Mouse (Mus musculus) liver, embryonic 15.5 days (tissue): ENCODE data around the gene Pibf1. TPM values are rescaled to one million over a fixed set of nuclear protein-coding genes. Genes with fewer than 3 reads are reported as not detected.

ENCODE experiments used
- ATAC-seq: fragments of 200-750 bp; cut with Nextera tagmentation; 2 replicates; pipeline ENCODE4 v1.8.0; 2017; ENCODE audit warnings: moderate number of reproducible peaks, mild to moderate bottlenecking, moderate library complexity; ENCODE audit not compliant: insufficient read depth
- H3K27ac ChIP-seq: fragments of 300-500 bp; sonication (generic); replicated peaks from 2 replicates; pipeline ENCODE4 v1.5.1; 2015; ENCODE audit warnings: mild to moderate bottlenecking, inconsistent platforms
- H3K27me3 ChIP-seq: fragments of 300-500 bp; sonication (generic); 2 replicates; pipeline ENCODE4 v1.6.1; 2015; ENCODE audit warnings: mild to moderate bottlenecking, inconsistent platforms
- H3K36me3 ChIP-seq: fragments of 300-500 bp; sonication (generic); replicated peaks from 2 replicates; pipeline ENCODE4 v1.6.1; 2015; ENCODE audit warnings: moderate library complexity, mild to moderate bottlenecking, inconsistent platforms
- H3K4me1 ChIP-seq: fragments of 300-500 bp; sonication (generic); replicated peaks from 2 replicates; pipeline ENCODE4 v1.6.1; 2015; ENCODE audit warnings: inconsistent platforms
- H3K4me2 ChIP-seq: fragments of 300-500 bp; sonication (generic); 2 replicates; pipeline ENCODE4 v1.6.1; 2015; ENCODE audit warnings: moderate library complexity, mild to moderate bottlenecking, inconsistent platforms
- H3K4me3 ChIP-seq: fragments of 300-500 bp; sonication (generic); replicated peaks from 2 replicates; pipeline ENCODE4 v1.5.1; 2015; ENCODE audit warnings: mild to moderate bottlenecking, inconsistent platforms
- H3K9ac ChIP-seq: fragments of 300-500 bp; sonication (generic); 2 replicates; pipeline ENCODE4 v1.6.1; 2015; ENCODE audit warnings: moderate library complexity, mild to moderate bottlenecking, inconsistent platforms
- H3K9me3 ChIP-seq: fragments of 300-500 bp; sonication (generic); replicated peaks from 2 replicates; pipeline ENCODE4 v1.6.1; 2016; ENCODE audit warnings: inconsistent platforms
- WGBS: fragments of 180-500 bp; shearing (Covaris S2); methylation state at CpG from one replicate; pipeline ENCODE4 v1.1.7; 2015; ENCODE audit warnings: mixed read lengths; ENCODE audit not compliant: insufficient replicate concordance; 5-methylcytosine and 5-hydroxymethylcytosine counted together
- polyA plus RNA-seq: library from polyadenylated mRNA; unstranded; fragments of >200 nt; fragmentation: Nextera tagmentation; extraction: Ambion mirVana; gene quantifications from 2 replicates; pipeline ENCODE4 v1.2.1, GENCODE M21; 2015

The Pibf1 gene
- polyA plus RNA-seq, 1 experiment from 2014 or later, result 5.2 TPM

GRCm38 (mm10) chr14:99140036-99140435, 40.8 kb downstream of the Pibf1 start:
- H3K9me3 ChIP-seq, result no peaks in the 10 kb centered on the region
- no peaks in the 10 kb centered on the region for H3K27me3 ChIP-seq
- no peak overlapping the region for H3K9ac ChIP-seq
- no peaks in the 10 kb centered on the region for H3K4me1 ChIP-seq
- no peak for ATAC-seq
- no peak overlapping the region for H3K27ac ChIP-seq
- no peak overlapping the region for H3K4me2 ChIP-seq
- peaks cover 17% of the 10 kb centered on the region for H3K36me3 ChIP-seq
- 81% methylated on average over 2 of the region's 2 CpGs for WGBS
- no peak overlapping the region for H3K4me3 ChIP-seq

- 28% methylated on average over 15 of the region's 15 CpGs for WGBS
- no peak overlapping the region for H3K4me3 ChIP-seq
- no peaks in the 10 kb centered on the region for H3K9me3 ChIP-seq
- peaks cover 8% of the 10 kb centered on the region for H3K36me3 ChIP-seq
- H3K27me3 ChIP-seq, result no peaks in the 10 kb centered on the region
- H3K4me2 ChIP-seq, result no peak overlapping the region
- peak; percentile 63 for ATAC-seq
- H3K9ac ChIP-seq, result no peak overlapping the region
- H3K4me1 ChIP-seq, result no peaks in the 10 kb centered on the region
- no peak overlapping the region for H3K27ac ChIP-seq
Observed at GRCm38 (mm10) chr14:99141786-99142633, 42.8 kb downstream of the Pibf1 start.

DNA sequence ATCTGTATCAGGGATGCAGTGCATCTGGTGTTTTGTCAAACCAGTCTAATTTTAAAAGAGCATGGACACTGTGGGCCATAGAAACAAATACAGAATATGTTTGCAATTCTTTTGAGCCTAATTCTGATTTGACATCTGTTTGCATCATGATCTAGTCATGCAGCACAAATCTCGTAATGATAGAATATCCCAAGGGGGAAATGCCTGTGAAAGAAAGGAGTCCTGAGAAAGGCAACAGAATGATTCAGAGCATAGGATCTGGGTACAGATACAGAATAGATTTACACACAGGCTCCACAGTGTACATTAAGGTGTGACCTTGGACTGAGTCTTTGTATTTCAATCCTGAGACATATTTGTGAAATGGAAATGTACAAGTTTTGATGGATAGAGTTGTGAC, 47.6 kb downstream of the Pibf1 start:
- Histone ChIP-seq H3K9ac (no peak overlapping the region), H3K4me1 (0 out of 2 replicates have a peak, but pooled peaks cover 4% of the 10 kb centered on the region), H3K4me3 (no peak overlapping the region), H3K9me3 (no peaks in the 10 kb centered on the region), H3K36me3 (0 out of 2 replicates have a peak, but pooled peaks cover 6% of the 10 kb centered on the region), H3K27ac (no peak overlapping the region), H3K4me2 (no peak overlapping the region), H3K27me3 (no peaks in the 10 kb centered on the region)
- 69% methylated on average over 1 of the region's 1 CpGs for WGBS
- ATAC-seq, result no peak

- H3K4me3 ChIP-seq, result no peak overlapping the region
- no peak overlapping the region for H3K27ac ChIP-seq
- no peaks in the 10 kb centered on the region for H3K9me3 ChIP-seq
- no peak overlapping the region for H3K4me2 ChIP-seq
- H3K27me3 ChIP-seq, result no peaks in the 10 kb centered on the region
- ATAC-seq, result peak; percentile 69
- H3K4me1 ChIP-seq, result 0 out of 2 replicates have a peak, but pooled peaks cover 4% of the 10 kb centered on the region
- H3K36me3 ChIP-seq, result peaks cover 16% of the 10 kb centered on the region; the same call in 1 of the 2 replicates
- WGBS, result 45% methylated on average over 4 of the region's 4 CpGs
- no peak overlapping the region for H3K9ac ChIP-seq
Observed at GRCm38 (mm10) chr14:99152683-99153082, 53.5 kb downstream of the Pibf1 start.

DNA sequence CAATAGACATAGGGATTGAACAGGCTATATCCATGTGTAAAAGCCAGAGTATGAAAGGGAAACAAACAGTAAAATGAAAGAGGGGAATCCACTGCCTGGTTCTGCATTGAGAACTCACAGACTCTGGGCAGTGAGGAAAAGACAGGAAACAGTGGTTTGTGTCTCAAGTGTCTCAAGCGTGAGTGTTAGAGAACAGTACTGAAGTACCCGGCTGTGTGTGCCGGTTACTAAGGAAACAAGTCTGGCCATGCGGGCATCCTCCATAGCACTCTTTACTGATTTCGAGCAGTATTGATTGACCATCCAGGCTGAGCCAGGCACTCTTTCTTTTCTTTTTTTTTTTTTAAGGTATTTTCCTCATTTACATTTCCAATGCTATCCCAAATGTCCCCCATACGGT, 60.7 kb downstream of the Pibf1 start:
- Histone ChIP-seq H3K36me3 (0 out of 2 replicates have a peak, but pooled peaks cover 9% of the 10 kb centered on the region), H3K27ac (no peak overlapping the region), H3K9ac (no peak overlapping the region), H3K4me2 (no peak overlapping the region), H3K4me3 (no peak overlapping the region), H3K27me3 (no peaks in the 10 kb centered on the region), H3K9me3 (no peaks in the 10 kb centered on the region), H3K4me1 (no peaks in the 10 kb centered on the region)
- WGBS, result 60% methylated on average over 6 of the region's 6 CpGs
- no peak for ATAC-seq

DNA sequence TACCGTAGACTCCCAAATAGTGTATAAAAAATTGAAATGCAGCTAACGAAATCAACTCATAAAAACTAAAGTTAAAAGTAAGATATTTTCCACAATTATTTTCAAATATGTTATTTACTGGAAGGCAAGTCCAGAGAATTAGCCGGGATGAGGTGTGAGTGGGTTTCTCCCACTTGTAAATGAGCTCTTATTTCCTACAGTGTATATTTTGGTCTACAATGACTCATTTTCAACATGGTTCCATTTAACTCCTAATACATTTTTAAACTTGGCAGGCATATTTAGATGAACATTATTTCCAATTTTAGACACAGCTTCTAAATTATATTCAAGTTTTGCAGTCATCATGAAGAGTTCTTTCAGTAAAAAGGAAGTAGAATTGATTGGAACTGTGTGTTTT, 63.8 kb downstream of the Pibf1 start:
- Histone ChIP-seq H3K4me1 (no peaks in the 10 kb centered on the region), H3K4me2 (no peak overlapping the region), H3K27ac (no peak overlapping the region), H3K36me3 (0 out of 2 replicates have a peak, but pooled peaks cover 2% of the 10 kb centered on the region), H3K4me3 (no peak overlapping the region), H3K9ac (no peak overlapping the region), H3K9me3 (no peaks in the 10 kb centered on the region), H3K27me3 (no peaks in the 10 kb centered on the region)
- 73% methylated on average over 3 of the region's 3 CpGs for WGBS
- ATAC-seq, result no peak

DNA sequence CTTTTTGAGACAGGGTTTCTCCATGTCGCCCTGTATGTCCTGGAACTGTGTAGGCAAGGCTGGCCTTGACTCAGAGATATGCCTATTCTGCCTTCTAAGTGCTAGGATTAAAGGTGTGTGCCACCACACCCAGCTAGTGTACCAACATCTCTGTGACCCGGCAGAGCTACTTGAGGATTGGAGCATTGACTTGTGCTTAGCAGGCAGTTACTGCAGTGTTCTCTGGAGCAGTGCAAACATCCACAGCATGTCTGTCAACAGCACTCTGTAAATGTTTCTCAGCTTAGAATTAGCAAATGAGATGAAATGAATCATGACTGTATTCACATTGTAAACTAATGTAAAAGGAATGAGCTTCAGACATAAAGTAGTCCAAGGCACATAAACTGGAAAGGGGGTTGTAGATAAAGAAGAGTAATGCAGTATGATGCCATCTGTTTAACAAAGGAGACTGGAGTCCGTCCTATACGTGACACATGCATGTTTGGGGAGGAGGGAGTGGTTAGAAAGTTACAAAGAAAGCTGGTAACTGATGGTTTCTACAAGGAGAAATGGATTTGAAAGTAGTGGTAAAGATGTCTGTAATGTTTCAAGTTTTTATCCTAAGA, 75.0 kb downstream of the Pibf1 start:
- Histone ChIP-seq H3K9ac (no peak overlapping the region), H3K4me3 (no peak overlapping the region), H3K27ac (no peak overlapping the region), H3K36me3 (no peaks in the 10 kb centered on the region), H3K4me1 (no peaks in the 10 kb centered on the region), H3K9me3 (no peaks in the 10 kb centered on the region), H3K4me2 (no peak overlapping the region), H3K27me3 (no peaks in the 10 kb centered on the region)
- no peak for ATAC-seq
- WGBS, result 65% methylated on average over 4 of the region's 4 CpGs

- Histone ChIP-seq H3K27me3 (no peaks in the 10 kb centered on the region), H3K4me2 (no peak overlapping the region), H3K4me1 (no peaks in the 10 kb centered on the region), H3K9me3 (no peaks in the 10 kb centered on the region), H3K9ac (no peak overlapping the region), H3K27ac (no peak overlapping the region), H3K36me3 (no peaks in the 10 kb centered on the region), H3K4me3 (no peak overlapping the region)
- ATAC-seq, result no peak
- 74% methylated on average over 9 of the region's 9 CpGs for WGBS
Observed at GRCm38 (mm10) chr14:99176559-99176958, 77.3 kb downstream of the Pibf1 start.

- 0 out of 2 replicates have a peak, but pooled peaks cover 3% of the 10 kb centered on the region for H3K36me3 ChIP-seq
- no peak overlapping the region for H3K27ac ChIP-seq
- no peak overlapping the region for H3K4me3 ChIP-seq
- H3K27me3 ChIP-seq, result no peaks in the 10 kb centered on the region
- no peak overlapping the region for H3K4me2 ChIP-seq
- H3K4me1 ChIP-seq, result no peaks in the 10 kb centered on the region
- no peaks in the 10 kb centered on the region for H3K9me3 ChIP-seq
- ATAC-seq, result no peak
- no peak overlapping the region for H3K9ac ChIP-seq
- WGBS, result 78% methylated on average over 5 of the region's 5 CpGs
Observed at GRCm38 (mm10) chr14:99190153-99190790, 91.0 kb downstream of the Pibf1 start.

DNA sequence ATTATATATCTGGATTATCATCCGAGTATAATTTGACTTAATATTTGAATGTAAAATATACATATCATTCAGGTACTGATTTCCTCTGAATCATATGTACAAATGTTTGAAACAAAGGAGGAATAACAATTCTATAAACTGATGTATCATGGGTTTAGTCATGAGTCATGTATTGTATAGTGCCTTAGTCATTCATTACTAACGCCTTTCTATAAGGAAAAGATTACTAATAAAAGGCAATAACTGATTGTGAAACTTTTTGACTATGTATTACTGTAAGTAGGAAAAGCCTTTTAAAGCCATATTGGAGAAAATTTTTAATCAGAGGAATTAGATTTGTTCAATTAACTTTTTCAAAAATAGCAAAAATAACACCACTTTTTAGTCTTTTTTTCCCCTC, 106.6 kb downstream of the Pibf1 start:
- no peaks in the 10 kb centered on the region for H3K9me3 ChIP-seq

GRCm38 (mm10) chr14:99206591-99206990, 107.4 kb downstream of the Pibf1 start:
- Histone ChIP-seq H3K27me3 (no peaks in the 10 kb centered on the region), H3K27ac (no peak overlapping the region), H3K4me2 (no peak overlapping the region), H3K4me1 (no peaks in the 10 kb centered on the region), H3K4me3 (no peak overlapping the region), H3K36me3 (peaks cover 10% of the 10 kb centered on the region), H3K9me3 (no peaks in the 10 kb centered on the region), H3K9ac (no peak overlapping the region)
- ATAC-seq, result no peak
- 73% methylated on average over 5 of the region's 5 CpGs for WGBS

More for the DNA sequence above, 106.6 kb downstream of the Pibf1 start:
- no peak overlapping the region for H3K4me2 ChIP-seq
- 0 out of 2 replicates have a peak, but pooled peaks cover 4% of the 10 kb centered on the region for H3K36me3 ChIP-seq
- H3K27me3 ChIP-seq, result no peaks in the 10 kb centered on the region
- no peak overlapping the region for H3K9ac ChIP-seq
- H3K4me3 ChIP-seq, result no peak overlapping the region
- ATAC-seq, result no peak
- 73% methylated on average over 2 of the region's 2 CpGs for WGBS
- H3K4me1 ChIP-seq, result no peaks in the 10 kb centered on the region
- H3K27ac ChIP-seq, result no peak overlapping the region
